Mouse (Mus musculus): ENCODE measurements around the gene Alox12b.
A peak's percentile ranks its signal among the peaks of the same experiment; 100 is the strongest.

DNA sequence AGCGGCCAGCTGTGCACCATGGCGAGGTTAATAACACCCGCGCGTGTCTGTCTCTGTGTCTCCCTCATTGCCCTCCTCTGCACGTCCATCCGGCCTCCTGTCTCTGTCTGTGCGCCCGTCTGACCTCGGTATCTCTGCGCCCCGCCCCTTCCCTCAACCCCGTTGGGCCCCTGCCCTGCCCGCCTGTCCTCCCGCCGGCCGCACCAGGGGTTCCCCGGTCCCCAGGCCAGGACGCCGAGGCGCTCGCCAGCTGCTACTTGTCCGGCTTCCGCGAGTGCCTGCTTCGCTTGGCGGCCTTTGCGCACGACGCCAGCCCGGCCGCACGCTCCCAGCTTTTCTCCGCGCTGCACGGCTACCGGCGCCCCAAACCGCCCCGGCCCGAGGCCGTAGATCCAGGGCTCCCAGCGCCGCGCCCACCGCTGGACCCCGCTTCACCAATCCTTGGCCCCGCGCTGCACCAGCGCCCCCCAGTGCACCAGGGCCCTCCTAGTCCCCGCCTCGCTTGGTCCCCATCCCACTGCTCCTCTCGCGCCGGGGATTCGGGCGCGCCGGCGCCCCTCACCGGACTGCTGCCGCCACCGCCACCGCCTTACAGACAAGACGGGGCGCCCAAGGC is 34.3 kb upstream of the Alox12b start, which contains the start of gene 9130213A22Rik:
- TF ChIP-seq CTCF (IDR thresholded peaks at IDR 0.05; ENCODE audit: low read depth, low read length) = peak; percentile 59
- TF ChIP-seq POLR2A (IDR thresholded peaks at IDR 0.05; ENCODE audit: insufficient read depth, low read length) = no peak
- no peak for TF ChIP-seq EP300 (IDR thresholded peaks at IDR 0.05; ENCODE audit: insufficient read depth, low read depth, low read length)

Data from ES-Bruce4 (cell line).